Mouse (Mus musculus) CH12.LX (cell line): Measurements from ENCODE around the gene Slc22a20.

ENCODE experiments used
- CTCF ChIP-seq, 2 experiments: IDR thresholded peaks in 1 of 2; conservative IDR thresholded peaks in 1 of 2; 2 replicates each; pipeline ENCODE4 v1.5.1; 2011 to 2012; ENCODE audit warnings: low read depth in 2 of 2, low read length in 2 of 2, improper control_type of control experiment in 1 of 2, inconsistent platforms in 1 of 2, mild to moderate bottlenecking in 1 of 2, moderate library complexity in 1 of 2
- HCFC1 ChIP-seq: IDR thresholded peaks from 2 replicates; pipeline ENCODE4 v1.6.1; 2012; ENCODE audit warnings: low read depth, mild to moderate bottlenecking, inconsistent platforms, low read length, improper control_type of control experiment
- POLR2A ChIP-seq: IDR thresholded peaks from 2 replicates; pipeline ENCODE4 v1.6.1; 2011; ENCODE audit warnings: low read depth, mild to moderate bottlenecking, improper control_type of control experiment, low read length
- SIN3A ChIP-seq: IDR thresholded peaks from 2 replicates; pipeline ENCODE4 v1.6.1; 2012; ENCODE audit warnings: low read length, improper control_type of control experiment, inconsistent platforms
- TCF12 ChIP-seq: IDR thresholded peaks from 2 replicates; pipeline ENCODE4 v1.6.1; 2014; ENCODE audit warnings: low read depth, mild to moderate bottlenecking, inconsistent platforms, low read length, improper control_type of control experiment
- ZC3H11A ChIP-seq: IDR thresholded peaks from 2 replicates; pipeline ENCODE4 v1.6.1; 2012; ENCODE audit warnings: low read depth, mild to moderate bottlenecking, inconsistent platforms, low read length, improper control_type of control experiment

GRCm38 (mm10) chr19:5943404-5943803 lies 42.5 kb downstream of the Slc22a20 start:
- TF ChIP-seq ZC3H11A: no peak
- no peak for TF ChIP-seq TCF12
- no peak for TF ChIP-seq CTCF (conservative IDR thresholded peaks at IDR 0.05 in 1 of 2, IDR thresholded peaks at IDR 0.05 in 1 of 2; ENCODE audit: low read depth in 2 of 2, low read length in 2 of 2)
- no peak for TF ChIP-seq POLR2A
- no peak for TF ChIP-seq HCFC1
- TF ChIP-seq SIN3A: no peak
